ENCODE assay signal across 9 mouse cellular contexts in genomic region chr7:66120702-66121396, GRCm38 (mm10). TPM values are rescaled to one million over a fixed set of nuclear protein-coding genes. Genes with fewer than 3 reads are reported as not detected.
DNase-seq lines count a peak whose midpoint lies in the region; ATAC-seq and TF ChIP-seq lines count a peak whose summit lies in the region.
"Had no signal": no experiment of that assay in that cellular context is flagged by ENCODE, and none has a peak within 500 bp of the region (broad histone marks: within the 10 kb centered on the region; RNA-seq: fewer than 3 reads in every experiment).

No protein-coding gene starts in this region.

- peak; percentile 26; the same call in 1 of the 2 replicates for TF ChIP-seq POLR2A in spleen, adult 2 months (IDR thresholded peaks at IDR 0.05; ENCODE audit: low read depth, low read length)
- no peak for TF ChIP-seq POLR2A in thymus, adult 2 months (IDR thresholded peaks at IDR 0.05; ENCODE audit: control insufficient read depth, extremely low read depth, insufficient read depth, low read length, poor library complexity)

- no peak for TF ChIP-seq CTCF in spleen, adult 2 months (IDR thresholded peaks at IDR 0.05; ENCODE audit: extremely low read depth, insufficient read depth, insufficient read length, insufficient replicate concordance)
- no peak for TF ChIP-seq CTCF in thymus, adult 2 months (IDR thresholded peaks at IDR 0.05; ENCODE audit: borderline replicate concordance, control insufficient read depth, extremely low read depth, insufficient read depth, low read length, poor library complexity)

- H3K4me1 ChIP-seq in hindbrain, embryonic 14.5 days (replicated peaks; ENCODE audit: control insufficient read depth, insufficient read depth, low read length) = peaks cover 29% of the 10 kb centered on the region
- H3K4me1 ChIP-seq in hindbrain, embryonic 16.5 days (ENCODE audit: control insufficient read depth, insufficient read depth, low read depth, low read length) = peaks cover 22% of the 10 kb centered on the region
- peaks cover 47% of the 10 kb centered on the region for H3K4me1 ChIP-seq in spleen, adult 2 months (ENCODE audit: control insufficient read depth, insufficient read depth, insufficient read length)
- H3K4me1 ChIP-seq in thymus, adult 2 months (replicated peaks; ENCODE audit: control insufficient read depth, insufficient read depth, low read length) = peaks cover 20% of the 10 kb centered on the region

- H3K9me3 ChIP-seq in hindbrain, embryonic 14.5 days (ENCODE audit: control insufficient read depth, low read length) = no peaks in the 10 kb centered on the region
- H3K9me3 ChIP-seq in hindbrain, embryonic 16.5 days (ENCODE audit: control insufficient read depth, low read length) = no peaks in the 10 kb centered on the region

- H3K36me3 ChIP-seq in hindbrain, embryonic 14.5 days (replicated peaks; ENCODE audit: control insufficient read depth, insufficient read depth) = peaks cover 6% of the 10 kb centered on the region
- peaks cover 5% of the 10 kb centered on the region; the same call in 1 of the 2 replicates for H3K36me3 ChIP-seq in hindbrain, embryonic 16.5 days (ENCODE audit: control insufficient read depth, insufficient read depth, low read length)
- H3K36me3 ChIP-seq in spleen, adult 2 months (ENCODE audit: control insufficient read depth, insufficient read depth, low read length) = peaks cover 3% of the 10 kb centered on the region
- no peaks in the 10 kb centered on the region; the same call in 1 of the 2 replicates for H3K36me3 ChIP-seq in thymus, adult 2 months (ENCODE audit: control insufficient read depth, insufficient read depth, low read length)

- no peak overlapping the region for H3K4me3 ChIP-seq in hindbrain, embryonic 14.5 days (replicated peaks; ENCODE audit: low read length)
- no peak overlapping the region for H3K4me3 ChIP-seq in hindbrain, embryonic 16.5 days (ENCODE audit: low read length)
- no peak overlapping the region for H3K4me3 ChIP-seq in spleen, adult 2 months (ENCODE audit: extremely low read depth, insufficient read depth, insufficient read length)
- no peak overlapping the region for H3K4me3 ChIP-seq in thymus, adult 2 months (ENCODE audit: control insufficient read depth, insufficient read depth, low read length)

- ATAC-seq in hindbrain, embryonic 14.5 days (ENCODE audit: low FRiP score) = no peak
- ATAC-seq in hindbrain, embryonic 16.5 days = no peak
- peak; percentile 48 for ATAC-seq in granulocyte monocyte progenitor cell, adult 5-6 weeks (replicated peaks; ENCODE audit: poor library complexity, severe bottlenecking)

- no peaks in the 10 kb centered on the region for H3K27me3 ChIP-seq in hindbrain, embryonic 14.5 days (ENCODE audit: control insufficient read depth, insufficient read depth, low read length)
- no peaks in the 10 kb centered on the region for H3K27me3 ChIP-seq in hindbrain, embryonic 16.5 days (replicated peaks; ENCODE audit: control insufficient read depth, insufficient read depth, low read length)
- no peaks in the 10 kb centered on the region for H3K27me3 ChIP-seq in spleen, adult 2 months (ENCODE audit: control insufficient read depth, insufficient read depth, low read length)
- no peaks in the 10 kb centered on the region for H3K27me3 ChIP-seq in thymus, adult 2 months (ENCODE audit: control insufficient read depth, insufficient read depth, low read length)

- 0 out of 2 replicates have a peak overlapping the region, but pooled peaks have one; percentile 64 for H3K27ac ChIP-seq in hindbrain, embryonic 14.5 days
- H3K27ac ChIP-seq in hindbrain, embryonic 16.5 days (ENCODE audit: low read depth, low read length) = no peak overlapping the region; the same call in 1 of the 2 replicates
- peak overlapping the region; percentile 70; the same call in 1 of the 2 replicates for H3K27ac ChIP-seq in spleen, adult 2 months (ENCODE audit: insufficient read depth, low read length)
- no peak overlapping the region for H3K27ac ChIP-seq in thymus, adult 2 months (ENCODE audit: control insufficient read depth, insufficient read depth, low read length)

- no peak overlapping the region for H3K9ac ChIP-seq in hindbrain, embryonic 14.5 days
- H3K9ac ChIP-seq in hindbrain, embryonic 16.5 days (ENCODE audit: low read depth, low read length) = no peak overlapping the region

- H3K4me2 ChIP-seq in hindbrain, embryonic 14.5 days (replicated peaks) = no peak overlapping the region; the same call in 1 of the 2 replicates
- H3K4me2 ChIP-seq in hindbrain, embryonic 16.5 days (ENCODE audit: low read length) = no peak overlapping the region

- WGBS in hindbrain, embryonic 14.5 days = 62% methylated on average over 7 of the region's 7 CpGs
- WGBS in hindbrain, embryonic 16.5 days = 56% methylated on average over 7 of the region's 7 CpGs
- 6% methylated on average over 7 of the region's 7 CpGs for WGBS in spleen, adult 2 months
- 7% methylated on average over 7 of the region's 7 CpGs for WGBS in thymus, adult 2 months

- DNase-seq in hindbrain, embryonic 14.5 days (ENCODE audit: low spot score) = no peak
- DNase-seq in spleen, adult 2 months (ENCODE audit: low read depth in 1 of 2, low spot score in 2 of 2) = peak; percentile 40 to 66
- no peak for DNase-seq in spleen, postnatal 4 days (ENCODE audit: low spot score in 2 of 2)
- peak; percentile 79 to 82 for DNase-seq in spleen, postnatal 36 days (ENCODE audit: low spot score in 2 of 2)
- no peak for DNase-seq in cerebellum, postnatal 14 days
- DNase-seq in thymus, adult 2 months = no peak
- DNase-seq: kidney, adult 8-10 months had no signal

RNA-seq across cellular contexts. Expression of gene Chsy1, which starts 11.5 kb away (rescaled TPM):
- polyA plus RNA-seq in hindbrain, embryonic 14.5 days (2014; fragmentation: Nextera tagmentation; extraction: Ambion mirVana) = 15.7 and 17.2 TPM in 2 replicates
- 8.7 and 10.0 TPM in 2 replicates for polyA plus RNA-seq in hindbrain, embryonic 16.5 days (2015; fragmentation: Nextera tagmentation; extraction: Ambion mirVana)
- polyA plus RNA-seq in spleen, adult 2 months (2012; rRNA removed) = 9.0 and 12.9 TPM in 2 replicates
- total RNA-seq in granulocyte monocyte progenitor cell, adult 5-6 weeks (2014; fragmentation: Nextera tagmentation) = 41.8 and 47.6 TPM in 2 replicates
- 69.2 and 79.4 TPM in 2 replicates for total RNA-seq in granulocyte monocyte progenitor cell, adult 5-6 weeks (2017)
- 6.6 and 8.3 TPM in 2 replicates for polyA plus RNA-seq in thymus, adult 2 months (2012; rRNA removed)

RNA-seq across cellular contexts. Expression of gene Selenos, which starts 41.4 kb away (rescaled TPM):
- 80.3 and 88.0 TPM in 2 replicates for polyA plus RNA-seq in hindbrain, embryonic 14.5 days (2014; fragmentation: Nextera tagmentation; extraction: Ambion mirVana)
- 94.9 and 99.1 TPM in 2 replicates for polyA plus RNA-seq in hindbrain, embryonic 16.5 days (2015; fragmentation: Nextera tagmentation; extraction: Ambion mirVana)
- polyA plus RNA-seq in spleen, adult 2 months (2012; rRNA removed) = 63.7 and 81.9 TPM in 2 replicates
- 113 and 129 TPM in 2 replicates for total RNA-seq in granulocyte monocyte progenitor cell, adult 5-6 weeks (2014; fragmentation: Nextera tagmentation)
- 155 and 185 TPM in 2 replicates for total RNA-seq in granulocyte monocyte progenitor cell, adult 5-6 weeks (2017)
- 62.3 and 72.5 TPM in 2 replicates for polyA plus RNA-seq in thymus, adult 2 months (2012; rRNA removed)

Comparison
In these comparisons a context has a peak if more than half of its experiments do, and no peak if none do; other contexts are left out.
1. DNase-seq: peak in spleen, adult 2 months (2 of 2) and spleen, postnatal 36 days (2 of 2); none in hindbrain, embryonic 14.5 days (single experiment), spleen, postnatal 4 days (0 of 2), cerebellum, postnatal 14 days (0 of 2) and thymus, adult 2 months (single experiment).
2. H3K27ac ChIP-seq: peak in hindbrain, embryonic 14.5 days (single experiment) and spleen, adult 2 months (single experiment); none in hindbrain, embryonic 16.5 days (single experiment) and thymus, adult 2 months (single experiment).